Mouse (Mus musculus): ENCODE data around the gene Abca9. TPM values are rescaled to one million over a fixed set of nuclear protein-coding genes. Genes with fewer than 3 reads are reported as not detected.

The Abca9 gene
- total and polyA plus RNA-seq, 3 experiments = 3.0 to 12.5 (median 9.3) TPM

GRCm38 (mm10) chr11:110097465-110097864 is 70.5 kb downstream of the Abca9 start:
- H3K4me3 ChIP-seq = no peak overlapping the region
- no peak for TF ChIP-seq EP300 (IDR thresholded peaks at IDR 0.05; ENCODE audit: insufficient read depth, low read depth, low read length)
- no peak for TF ChIP-seq CTCF (IDR thresholded peaks at IDR 0.05)
- no peak for TF ChIP-seq POLR2A (IDR thresholded peaks at IDR 0.05; ENCODE audit: insufficient read depth, low read depth, low read length)
- no peaks in the 10 kb centered on the region for H3K27me3 ChIP-seq (ENCODE audit: control insufficient read depth, insufficient read depth, low read length)
- no peaks in the 10 kb centered on the region for H3K79me2 ChIP-seq (replicated peaks; ENCODE audit: control insufficient read depth, insufficient read depth, low read length)
- intact Hi-C loops (cut with DNase I) = loop anchor here (10.0 kb wide), 1 partner anchor 203 kb away; no protein-coding TSS in a partner anchor
- 65% methylated on average over 6 of the region's 6 CpGs for WGBS
- H3K27ac ChIP-seq = no peak overlapping the region; the same call in 1 of the 2 replicates
- no peak for DNase-seq
- no peaks in the 10 kb centered on the region for H3K36me3 ChIP-seq (ENCODE audit: control insufficient read depth, insufficient read depth, low read length)
- no peak overlapping the region for H3K9ac ChIP-seq (ENCODE audit: low read depth, low read length)
- H3K4me1 ChIP-seq (ENCODE audit: control insufficient read depth, insufficient read depth, low read length) = no peaks in the 10 kb centered on the region; the same call in 1 of the 2 replicates

- H3K27ac ChIP-seq = peak within 1 kb of the TSS; percentile 72
- intact Hi-C loops (cut with DNase I) = loop anchor here (10.0 kb wide), 1 partner anchor 201 kb away; no protein-coding TSS in a partner anchor
- TF ChIP-seq EP300 (IDR thresholded peaks at IDR 0.05; ENCODE audit: insufficient read depth, low read depth, low read length) (no peak), POLR2A (IDR thresholded peaks at IDR 0.05; ENCODE audit: insufficient read depth, low read depth, low read length) (peak; percentile 82; the same call in 1 of the 2 replicates), CTCF (IDR thresholded peaks at IDR 0.05) (no peak)
- no peaks in the 10 kb centered on the region; the same call in 1 of the 2 replicates for H3K4me1 ChIP-seq (ENCODE audit: control insufficient read depth, insufficient read depth, low read length)
- DNase-seq = peak; percentile 21 to 43
- peak within 1 kb of the TSS; percentile 35 for H3K4me3 ChIP-seq
- H3K27me3 ChIP-seq (ENCODE audit: control insufficient read depth, insufficient read depth, low read length) = no peaks in the 10 kb centered on the region
- no peaks in the 10 kb centered on the region; the same call in 1 of the 2 replicates for H3K36me3 ChIP-seq (ENCODE audit: control insufficient read depth, insufficient read depth, low read length)
- peak within 1 kb of the TSS; percentile 71 for H3K9ac ChIP-seq (ENCODE audit: low read depth, low read length)
- 48% methylated on average over 5 of the region's 5 CpGs for WGBS
- H3K79me2 ChIP-seq (replicated peaks; ENCODE audit: control insufficient read depth, insufficient read depth, low read length) = no peaks in the 10 kb centered on the region
These were observed 72.1 kb downstream of the Abca9 start, which contains the start of gene Abca8a for GRCm38 (mm10) chr11:110095858-110096257. Gene Abca8a (minus strand): TSS chr11:110095978.

DNA sequence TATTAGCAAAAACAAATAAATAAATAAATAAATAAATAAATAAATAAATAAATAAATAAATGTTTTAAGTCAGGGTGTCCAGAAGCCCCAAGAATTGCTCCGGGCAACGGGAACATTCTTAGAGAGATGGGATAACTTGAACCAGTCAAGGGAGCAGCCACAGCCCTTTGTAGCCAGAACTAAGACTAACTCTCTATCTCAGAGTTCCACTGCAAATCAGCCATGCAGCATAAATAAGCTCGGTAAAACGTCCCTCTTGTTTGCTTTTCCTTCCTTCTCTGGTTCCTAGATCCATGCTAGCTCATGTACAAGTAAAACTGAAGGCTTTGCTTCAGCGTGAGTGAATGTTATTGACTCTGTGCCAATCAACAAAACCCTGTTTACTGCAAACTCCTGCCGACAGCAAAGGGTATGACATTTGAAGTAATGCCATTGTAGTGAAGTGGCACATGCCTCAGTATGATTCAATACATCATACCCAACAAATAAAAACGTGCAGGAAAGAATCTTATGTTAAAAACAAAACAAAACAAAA is 73.1 kb downstream of the Abca9 start:
- whole genome bisulfite sequencing = 45% methylated on average over 7 of the region's 7 CpGs
- Histone ChIP-seq H3K4me1 (ENCODE audit: control insufficient read depth, insufficient read depth, low read length) (no peaks in the 10 kb centered on the region; the same call in 1 of the 2 replicates), H3K27ac (peak overlapping the region; percentile 72), H3K27me3 (ENCODE audit: control insufficient read depth, insufficient read depth, low read length) (no peaks in the 10 kb centered on the region), H3K79me2 (replicated peaks; ENCODE audit: control insufficient read depth, insufficient read depth, low read length) (no peaks in the 10 kb centered on the region), H3K9ac (ENCODE audit: low read depth, low read length) (peak overlapping the region; percentile 71), H3K36me3 (ENCODE audit: control insufficient read depth, insufficient read depth, low read length) (no peaks in the 10 kb centered on the region; the same call in 1 of the 2 replicates), H3K4me3 (peak overlapping the region; percentile 35)
- TF ChIP-seq CTCF (IDR thresholded peaks at IDR 0.05) (peak; percentile 31), EP300 (IDR thresholded peaks at IDR 0.05; ENCODE audit: insufficient read depth, low read depth, low read length) (no peak), POLR2A (IDR thresholded peaks at IDR 0.05; ENCODE audit: insufficient read depth, low read depth, low read length) (0 out of 2 replicates have a peak, but pooled peaks have one; percentile 12)
- intact Hi-C loops (cut with DNase I) = loop anchor here (10.0 kb wide), 1 partner anchor 200 kb away; no protein-coding TSS in a partner anchor
- DNase-seq = no peak

- 63% methylated on average over 3 of the region's 3 CpGs for WGBS
- Histone ChIP-seq H3K4me1 (ENCODE audit: control insufficient read depth, insufficient read depth, low read length) (no peaks in the 10 kb centered on the region; the same call in 1 of the 2 replicates), H3K79me2 (replicated peaks; ENCODE audit: control insufficient read depth, insufficient read depth, low read length) (no peaks in the 10 kb centered on the region), H3K36me3 (ENCODE audit: control insufficient read depth, insufficient read depth, low read length) (no peaks in the 10 kb centered on the region; the same call in 1 of the 2 replicates), H3K9ac (ENCODE audit: low read depth, low read length) (peak overlapping the region; percentile 38; the same call in 1 of the 2 replicates), H3K4me3 (peak overlapping the region; percentile 35), H3K27ac (peak overlapping the region; percentile 72), H3K27me3 (ENCODE audit: control insufficient read depth, insufficient read depth, low read length) (no peaks in the 10 kb centered on the region)
- TF ChIP-seq POLR2A (IDR thresholded peaks at IDR 0.05; ENCODE audit: insufficient read depth, low read depth, low read length) (no peak), EP300 (IDR thresholded peaks at IDR 0.05; ENCODE audit: insufficient read depth, low read depth, low read length) (no peak), CTCF (IDR thresholded peaks at IDR 0.05) (no peak)
- intact Hi-C loops (cut with DNase I) = loop anchor here (10.0 kb wide), 1 partner anchor 199 kb away; no protein-coding TSS in a partner anchor
- DNase-seq = peak in 1 of 2 experiments; percentile 22
These were observed 73.8 kb downstream of the Abca9 start for GRCm38 (mm10) chr11:110094236-110094635.

GRCm38 (mm10) chr11:110091328-110091727 is 76.7 kb downstream of the Abca9 start:
- no peak for DNase-seq
- Histone ChIP-seq H3K4me3 (no peak overlapping the region), H3K9ac (ENCODE audit: low read depth, low read length) (no peak overlapping the region), H3K36me3 (ENCODE audit: control insufficient read depth, insufficient read depth, low read length) (peaks cover under 1% of the 10 kb centered on the region), H3K27ac (no peak overlapping the region), H3K27me3 (ENCODE audit: control insufficient read depth, insufficient read depth, low read length) (no peaks in the 10 kb centered on the region), H3K79me2 (replicated peaks; ENCODE audit: control insufficient read depth, insufficient read depth, low read length) (no peaks in the 10 kb centered on the region), H3K4me1 (ENCODE audit: control insufficient read depth, insufficient read depth, low read length) (no peaks in the 10 kb centered on the region)
- intact Hi-C loops (cut with DNase I) = loop anchor here (10.0 kb wide), 1 partner anchor 197 kb away; no protein-coding TSS in a partner anchor
- WGBS = 38% methylated on average over 2 of the region's 2 CpGs
- TF ChIP-seq POLR2A (IDR thresholded peaks at IDR 0.05; ENCODE audit: insufficient read depth, low read depth, low read length) (no peak), CTCF (IDR thresholded peaks at IDR 0.05) (no peak), EP300 (IDR thresholded peaks at IDR 0.05; ENCODE audit: insufficient read depth, low read depth, low read length) (no peak)

GRCm38 (mm10) chr11:110072158-110072557 is 95.8 kb downstream of the Abca9 start:
- DNase-seq = no peak
- no peak overlapping the region for H3K4me3 ChIP-seq
- H3K79me2 ChIP-seq (replicated peaks; ENCODE audit: control insufficient read depth, insufficient read depth, low read length) = no peaks in the 10 kb centered on the region
- no peak for TF ChIP-seq POLR2A (IDR thresholded peaks at IDR 0.05; ENCODE audit: insufficient read depth, low read depth, low read length)
- TF ChIP-seq CTCF (IDR thresholded peaks at IDR 0.05) = no peak
- TF ChIP-seq EP300 (IDR thresholded peaks at IDR 0.05; ENCODE audit: insufficient read depth, low read depth, low read length) = no peak
- H3K27me3 ChIP-seq (ENCODE audit: control insufficient read depth, insufficient read depth, low read length) = no peaks in the 10 kb centered on the region
- no peak overlapping the region for H3K9ac ChIP-seq (ENCODE audit: low read depth, low read length)
- intact Hi-C loops (cut with DNase I) = no loop called here
- 73% methylated on average over 3 of the region's 3 CpGs for WGBS
- no peak overlapping the region for H3K27ac ChIP-seq
- no peaks in the 10 kb centered on the region for H3K36me3 ChIP-seq (ENCODE audit: control insufficient read depth, insufficient read depth, low read length)
- no peaks in the 10 kb centered on the region for H3K4me1 ChIP-seq (ENCODE audit: control insufficient read depth, insufficient read depth, low read length)

Data from heart, adult 2 months (tissue).